ENCODE assay signal across 22 mouse cellular contexts in genomic region chr9:23600623-23601022, GRCm38 (mm10).
"Had no signal": no experiment of that assay in that cellular context is flagged by ENCODE, and none has a peak within 500 bp of the region (broad histone marks: within the 10 kb centered on the region; RNA-seq: fewer than 3 reads in every experiment).

No protein-coding gene starts in this region.

- H3K4me3 ChIP-seq: layer of hippocampus, adult 2 months; limb, embryonic 12.5 days; limb, embryonic 15.5 days; lung, embryonic 15.5 days; neural tube, embryonic 12.5 days; neural tube, embryonic 15.5 days had no signal

- H3K4me2 ChIP-seq: limb, embryonic 12.5 days; limb, embryonic 15.5 days; liver, embryonic 11.5 days; lung, embryonic 15.5 days; midbrain, embryonic 11.5 days; neural tube, embryonic 12.5 days; neural tube, embryonic 15.5 days had no signal

- H3K27me3 ChIP-seq: limb, embryonic 12.5 days; limb, embryonic 15.5 days; lung, embryonic 15.5 days; neural tube, embryonic 12.5 days; neural tube, embryonic 15.5 days had no signal

- H3K9ac ChIP-seq: limb, embryonic 12.5 days; limb, embryonic 15.5 days; liver, embryonic 14.5 days; liver, postnatal 0 days; lung, embryonic 15.5 days; neural tube, embryonic 12.5 days; neural tube, embryonic 15.5 days had no signal

- H3K4me1 ChIP-seq: limb, embryonic 12.5 days; limb, embryonic 15.5 days; lung, embryonic 15.5 days; neural tube, embryonic 12.5 days; neural tube, embryonic 15.5 days had no signal

- ATAC-seq: liver, postnatal 0 days had no signal

- H3K36me3 ChIP-seq: limb, embryonic 12.5 days; limb, embryonic 15.5 days; lung, embryonic 15.5 days; neural tube, embryonic 12.5 days; neural tube, embryonic 15.5 days had no signal

- H3K27ac ChIP-seq: kidney, postnatal 0 days; layer of hippocampus, adult 2 months; limb, embryonic 12.5 days; limb, embryonic 15.5 days; liver, embryonic 14.5 days; lung, embryonic 15.5 days; neural tube, embryonic 12.5 days; neural tube, embryonic 15.5 days had no signal

- H3K9me3 ChIP-seq: limb, embryonic 12.5 days; limb, embryonic 15.5 days; lung, embryonic 15.5 days; neural tube, embryonic 12.5 days; neural tube, embryonic 15.5 days had no signal

- DNase-seq: kidney, postnatal 25 days; layer of hippocampus, adult 9-11 months; liver, postnatal 0 days; lung, postnatal 14 days; lung, postnatal 4 days; midbrain, embryonic 14.5 days; right cerebral cortex, adult 18-20 months; right cerebral cortex, postnatal 14 days; spleen, adult 18-20 months; thymus, adult 18-20 months; thymus, postnatal 14 days; thymus, postnatal 4 days had no signal
